Mouse (Mus musculus): ENCODE data around the gene Kif18b.

DNA sequence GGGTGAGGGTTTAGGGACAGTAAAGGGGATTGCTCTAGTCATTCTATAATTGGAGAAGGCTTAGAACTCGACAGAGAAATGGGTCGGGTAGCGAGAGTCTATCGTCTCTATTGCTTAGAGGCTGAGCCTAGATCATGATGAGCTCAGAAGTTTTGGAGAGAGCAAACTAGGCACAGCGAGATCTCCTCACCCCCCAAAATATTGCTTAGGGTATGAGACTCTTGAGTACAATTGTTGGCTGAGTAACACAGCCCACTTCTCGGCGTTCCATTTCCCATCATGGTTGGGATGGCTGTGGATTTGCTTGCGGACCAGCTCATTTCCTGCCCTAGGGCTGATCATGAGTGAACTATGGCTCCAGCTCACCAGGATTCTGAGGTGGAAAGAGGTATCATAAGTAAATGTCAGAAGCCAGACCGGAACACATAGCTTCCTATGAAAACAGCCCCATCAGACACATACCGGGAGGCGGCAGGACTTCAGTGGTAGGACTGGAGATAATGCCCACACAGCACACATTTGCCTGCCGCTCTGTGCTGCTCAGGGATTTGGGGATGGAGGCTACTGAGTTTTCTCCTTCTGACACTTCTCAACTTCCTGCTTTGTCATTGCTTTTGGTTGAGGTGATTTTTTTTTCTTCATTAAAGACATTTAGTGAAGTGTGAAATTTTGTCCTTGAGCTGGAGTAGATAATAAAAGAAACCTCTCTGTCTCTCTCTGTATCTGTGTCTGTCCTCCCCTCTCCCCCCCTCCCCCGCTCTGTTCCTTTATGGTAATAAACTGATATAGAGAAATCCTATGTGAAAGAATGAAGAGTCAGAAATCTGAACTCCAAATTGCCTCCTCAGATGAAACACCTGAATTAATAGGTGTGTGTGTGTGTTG is 43.4 kb downstream of the Kif18b start:
- no peak for TF ChIP-seq CTCF (IDR thresholded peaks at IDR 0.05; ENCODE audit: extremely low read depth, insufficient read length, insufficient replicate concordance, low read depth, low read length)
- no peak for TF ChIP-seq POLR2A (IDR thresholded peaks at IDR 0.05; ENCODE audit: low read depth, low read length)
